Mouse (Mus musculus): Measurements from ENCODE around the gene Cacna1s.

GRCm38 (mm10) chr1:136130951-136131558 is 78.5 kb downstream of the Cacna1s start, which contains the start of gene Kif21b:
- TF ChIP-seq CTCF (conservative IDR thresholded peaks at IDR 0.05; ENCODE audit: low read length) (no peak), POU5F1 (IDR thresholded peaks at IDR 0.05; ENCODE audit: borderline replicate concordance, low read length) (no peak), NANOG (IDR thresholded peaks at IDR 0.05; ENCODE audit: borderline replicate concordance, low read length) (no peak)

All from E14TG2a.4 (cell line).